Mouse (Mus musculus): ENCODE results near the gene Ppl. TPM values are rescaled to one million over a fixed set of nuclear protein-coding genes. Genes with fewer than 3 reads are reported as not detected.
A peak's percentile ranks its signal among the peaks of the same experiment; 100 is the strongest.

The Ppl gene
- 62.8 and 101 TPM in 2 replicates for polyA plus RNA-seq (2015; fragmentation: Nextera tagmentation; extraction: Ambion mirVana)

DNA sequence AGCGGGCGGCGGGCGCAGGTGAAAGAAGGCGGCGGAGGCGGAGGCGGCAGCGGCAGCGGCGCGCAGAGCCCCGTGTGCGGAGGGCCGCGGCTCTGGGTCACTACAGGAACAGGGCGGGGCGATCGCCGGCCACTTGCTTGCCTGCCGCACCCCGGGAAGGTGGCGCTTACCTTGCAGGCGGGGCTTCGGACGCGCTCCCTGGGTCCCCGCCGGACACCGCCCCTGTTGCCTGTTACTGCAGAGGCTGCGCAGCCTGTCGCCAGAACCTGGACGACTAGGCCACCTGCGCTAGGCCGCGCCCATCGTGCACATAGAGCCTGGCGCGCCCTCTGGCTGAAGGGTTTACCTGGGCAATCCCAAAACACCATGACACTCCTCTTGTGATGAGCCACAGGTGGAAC is at the start of gene Ppl:
TSS of gene Ppl (minus strand) at position 21 of the 401 bp plus-strand sequence.
- Histone ChIP-seq H3K4me1 (ENCODE audit: control insufficient read depth, insufficient read depth, low read length) (peaks cover 37% of the 10 kb centered on the region; the same call in 1 of the 2 replicates), H3K4me2 (ENCODE audit: low read depth, low read length) (peak within 1 kb of the TSS; percentile 52), H3K4me3 (replicated peaks; ENCODE audit: low read length) (peak within 1 kb of the TSS; percentile 58), H3K9me3 (replicated peaks; ENCODE audit: control insufficient read depth, low read length) (no peaks in the 10 kb centered on the region), H3K27me3 (ENCODE audit: control insufficient read depth, insufficient read depth, low read length) (peaks cover 29% of the 10 kb centered on the region), H3K36me3 (ENCODE audit: control insufficient read depth, insufficient read depth, low read length) (no peaks in the 10 kb centered on the region), H3K27ac (ENCODE audit: low read length) (peak within 1 kb of the TSS; percentile 77), H3K9ac (ENCODE audit: low read length) (peak within 1 kb of the TSS; percentile 71)
- ATAC-seq (ENCODE audit: insufficient read depth, low FRiP score) = peak; percentile 84
- 1% methylated on average over 39 of the region's 39 CpGs for WGBS

DNA sequence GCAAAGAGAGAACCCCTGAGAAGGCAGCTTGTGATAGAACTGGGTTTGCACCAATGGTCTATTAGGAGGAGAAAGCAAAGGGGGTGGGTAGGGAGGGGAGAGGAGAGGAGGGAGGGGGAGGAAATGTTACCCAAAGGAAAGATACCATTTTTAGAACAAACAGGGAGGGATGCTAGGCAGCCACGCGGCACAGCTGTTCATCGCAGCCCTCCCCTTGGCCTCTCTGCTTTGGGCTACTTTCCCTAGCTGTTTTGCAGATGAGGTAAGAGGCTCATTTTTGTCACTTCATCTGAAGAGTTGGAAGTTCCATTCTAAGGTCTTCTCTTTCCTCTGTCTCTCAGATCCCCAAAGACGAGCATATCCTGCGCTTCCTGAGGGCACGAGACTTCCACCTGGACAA is 40.4 kb upstream of the Ppl start:
- Histone ChIP-seq H3K27me3 (ENCODE audit: control insufficient read depth, insufficient read depth, low read length) (no peaks in the 10 kb centered on the region), H3K9ac (ENCODE audit: low read length) (no peak overlapping the region), H3K9me3 (replicated peaks; ENCODE audit: control insufficient read depth, low read length) (no peaks in the 10 kb centered on the region), H3K36me3 (ENCODE audit: control insufficient read depth, insufficient read depth, low read length) (no peaks in the 10 kb centered on the region), H3K27ac (ENCODE audit: low read length) (no peak overlapping the region), H3K4me2 (ENCODE audit: low read depth, low read length) (no peak overlapping the region), H3K4me3 (replicated peaks; ENCODE audit: low read length) (no peak overlapping the region), H3K4me1 (ENCODE audit: control insufficient read depth, insufficient read depth, low read length) (no peaks in the 10 kb centered on the region)
- whole genome bisulfite sequencing = 88% methylated on average over 6 of the region's 6 CpGs
- no peak for ATAC-seq (ENCODE audit: insufficient read depth, low FRiP score)

DNA sequence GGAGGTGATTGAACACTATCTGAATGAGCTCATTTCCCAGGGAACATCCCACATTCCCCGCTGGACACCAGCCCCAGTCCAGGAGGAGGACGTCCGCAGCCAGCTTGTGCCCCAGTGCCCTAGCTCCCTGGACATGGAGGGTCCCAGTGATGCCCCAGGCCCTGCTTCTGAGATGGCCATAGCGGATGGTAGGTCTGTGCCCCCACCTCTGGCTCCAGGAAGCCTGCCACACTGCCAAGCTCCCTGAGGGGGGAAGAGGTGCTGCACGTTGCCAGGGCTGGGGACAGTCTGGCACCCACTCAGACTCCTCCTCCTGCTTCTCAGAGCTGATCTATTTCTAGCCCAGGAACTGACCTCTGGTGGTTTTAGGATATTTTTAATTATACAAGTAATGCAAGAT is 36.6 kb upstream of the Ppl start:
- H3K27me3 ChIP-seq (ENCODE audit: control insufficient read depth, insufficient read depth, low read length) = no peaks in the 10 kb centered on the region
- H3K9ac ChIP-seq (ENCODE audit: low read length) = no peak overlapping the region
- H3K4me1 ChIP-seq (ENCODE audit: control insufficient read depth, insufficient read depth, low read length) = no peaks in the 10 kb centered on the region
- no peak overlapping the region for H3K4me2 ChIP-seq (ENCODE audit: low read depth, low read length)
- no peak overlapping the region for H3K4me3 ChIP-seq (replicated peaks; ENCODE audit: low read length)
- H3K27ac ChIP-seq (ENCODE audit: low read length) = no peak overlapping the region
- no peaks in the 10 kb centered on the region for H3K36me3 ChIP-seq (ENCODE audit: control insufficient read depth, insufficient read depth, low read length)
- no peak for ATAC-seq (ENCODE audit: insufficient read depth, low FRiP score)
- 77% methylated on average over 5 of the region's 5 CpGs for WGBS
- H3K9me3 ChIP-seq (replicated peaks; ENCODE audit: control insufficient read depth, low read length) = no peaks in the 10 kb centered on the region

DNA sequence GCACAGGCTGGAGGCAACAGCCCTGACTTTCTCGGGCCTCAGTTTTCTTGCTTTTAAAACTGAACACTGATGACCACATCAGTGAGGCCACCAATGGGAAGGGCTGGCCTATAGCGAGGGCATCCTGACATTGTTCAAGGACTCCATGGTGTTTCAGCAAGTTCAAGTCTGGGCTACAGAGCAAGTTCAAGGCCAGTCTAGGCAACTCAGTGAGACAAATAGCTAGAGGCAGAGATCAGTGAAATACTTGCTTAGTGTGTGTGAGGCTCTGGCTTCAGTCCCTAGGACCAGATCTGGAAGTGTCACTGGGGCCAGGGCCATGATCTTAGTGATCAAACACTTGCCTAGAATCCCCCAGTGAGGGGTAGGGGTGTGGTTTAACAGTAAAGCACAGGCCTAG is 35.8 kb upstream of the Ppl start:
- no peaks in the 10 kb centered on the region for H3K4me1 ChIP-seq (ENCODE audit: control insufficient read depth, insufficient read depth, low read length)
- H3K4me2 ChIP-seq (ENCODE audit: low read depth, low read length) = no peak overlapping the region
- WGBS = 80% methylated on average over 2 of the region's 2 CpGs
- no peak overlapping the region for H3K27ac ChIP-seq (ENCODE audit: low read length)
- H3K36me3 ChIP-seq (ENCODE audit: control insufficient read depth, insufficient read depth, low read length) = no peaks in the 10 kb centered on the region
- no peak for ATAC-seq (ENCODE audit: insufficient read depth, low FRiP score)
- H3K9me3 ChIP-seq (replicated peaks; ENCODE audit: control insufficient read depth, low read length) = no peaks in the 10 kb centered on the region
- H3K9ac ChIP-seq (ENCODE audit: low read length) = no peak overlapping the region
- no peak overlapping the region for H3K4me3 ChIP-seq (replicated peaks; ENCODE audit: low read length)
- no peaks in the 10 kb centered on the region for H3K27me3 ChIP-seq (ENCODE audit: control insufficient read depth, insufficient read depth, low read length)

DNA sequence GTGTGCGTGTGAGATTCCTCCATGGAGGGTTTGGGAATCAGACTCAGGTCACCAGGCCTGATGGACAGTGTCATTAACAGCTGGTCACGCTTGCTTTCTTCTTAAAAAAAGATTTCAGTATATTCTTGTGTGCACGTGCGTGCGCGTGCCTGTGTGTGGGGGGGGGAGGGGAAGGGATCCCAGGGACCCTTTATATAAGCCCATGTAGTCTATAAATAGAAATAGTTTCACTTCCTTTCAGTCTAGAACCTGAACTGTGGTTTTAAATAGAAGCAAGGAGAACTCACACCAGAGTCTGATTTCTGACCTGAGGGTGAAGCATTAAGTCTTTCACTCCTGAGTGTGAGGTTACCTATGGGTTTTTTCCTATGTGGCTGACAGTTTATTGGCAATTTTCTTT is 32.1 kb upstream of the Ppl start:
- no peak for ATAC-seq (ENCODE audit: insufficient read depth, low FRiP score)
- 77% methylated on average over 6 of the region's 6 CpGs for WGBS
- Histone ChIP-seq H3K4me2 (ENCODE audit: low read depth, low read length) (no peak overlapping the region), H3K4me3 (replicated peaks; ENCODE audit: low read length) (no peak overlapping the region), H3K36me3 (ENCODE audit: control insufficient read depth, insufficient read depth, low read length) (no peaks in the 10 kb centered on the region), H3K27me3 (ENCODE audit: control insufficient read depth, insufficient read depth, low read length) (no peaks in the 10 kb centered on the region), H3K9ac (ENCODE audit: low read length) (no peak overlapping the region), H3K27ac (ENCODE audit: low read length) (no peak overlapping the region), H3K4me1 (ENCODE audit: control insufficient read depth, insufficient read depth, low read length) (no peaks in the 10 kb centered on the region), H3K9me3 (replicated peaks; ENCODE audit: control insufficient read depth, low read length) (no peaks in the 10 kb centered on the region)

DNA sequence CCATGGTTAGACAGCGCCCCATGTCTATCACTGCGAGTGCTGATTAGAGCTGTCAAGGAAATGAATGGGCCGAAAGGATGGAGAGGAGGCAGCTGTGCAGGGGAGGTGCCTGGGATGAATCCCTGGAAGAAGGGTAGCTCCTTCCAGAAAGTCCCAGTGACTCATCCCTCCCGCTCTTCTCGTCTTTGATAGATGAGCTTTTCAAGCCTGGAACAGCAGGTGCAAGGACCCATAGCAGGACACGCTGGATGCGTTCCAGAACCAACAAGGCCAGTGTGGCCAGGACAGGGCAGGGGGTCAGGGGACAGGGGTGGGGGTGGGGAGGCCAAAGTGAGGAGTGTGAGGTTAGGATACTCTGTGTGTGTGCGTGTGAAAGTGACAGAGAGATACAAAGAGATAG is 27.0 kb upstream of the Ppl start:
- Histone ChIP-seq H3K4me1 (ENCODE audit: control insufficient read depth, insufficient read depth, low read length) (no peaks in the 10 kb centered on the region), H3K4me3 (replicated peaks; ENCODE audit: low read length) (no peak overlapping the region), H3K4me2 (ENCODE audit: low read depth, low read length) (no peak overlapping the region), H3K36me3 (ENCODE audit: control insufficient read depth, insufficient read depth, low read length) (no peaks in the 10 kb centered on the region), H3K9me3 (replicated peaks; ENCODE audit: control insufficient read depth, low read length) (no peaks in the 10 kb centered on the region), H3K9ac (ENCODE audit: low read length) (no peak overlapping the region), H3K27ac (ENCODE audit: low read length) (no peak overlapping the region), H3K27me3 (ENCODE audit: control insufficient read depth, insufficient read depth, low read length) (no peaks in the 10 kb centered on the region)
- WGBS = 56% methylated on average over 8 of the region's 8 CpGs
- ATAC-seq (ENCODE audit: insufficient read depth, low FRiP score) = no peak

DNA sequence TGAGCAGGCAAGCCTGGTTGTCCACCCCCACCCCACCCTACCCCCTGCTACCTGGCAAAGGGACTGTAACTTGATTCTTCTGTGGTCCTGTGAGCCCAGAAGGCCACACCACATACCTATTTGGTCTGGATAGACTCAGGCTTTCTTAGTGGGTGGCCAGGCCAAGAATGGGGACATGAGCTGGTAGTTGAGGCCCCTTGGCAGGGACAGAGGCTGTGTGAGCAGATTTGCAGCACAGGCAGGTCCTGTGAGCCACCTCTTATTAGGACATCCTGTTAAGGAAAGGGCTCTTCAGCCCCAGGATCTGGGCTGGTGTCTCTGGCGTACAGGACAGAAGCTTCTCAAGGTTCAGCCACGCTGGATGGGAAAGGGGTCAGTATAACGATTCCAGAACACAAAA is 24.9 kb upstream of the Ppl start:
- Histone ChIP-seq H3K4me1 (ENCODE audit: control insufficient read depth, insufficient read depth, low read length) (no peaks in the 10 kb centered on the region), H3K4me3 (replicated peaks; ENCODE audit: low read length) (no peak overlapping the region), H3K27me3 (ENCODE audit: control insufficient read depth, insufficient read depth, low read length) (no peaks in the 10 kb centered on the region), H3K4me2 (ENCODE audit: low read depth, low read length) (no peak overlapping the region), H3K9me3 (replicated peaks; ENCODE audit: control insufficient read depth, low read length) (no peaks in the 10 kb centered on the region), H3K36me3 (ENCODE audit: control insufficient read depth, insufficient read depth, low read length) (no peaks in the 10 kb centered on the region), H3K27ac (ENCODE audit: low read length) (no peak overlapping the region), H3K9ac (ENCODE audit: low read length) (no peak overlapping the region)
- WGBS = 70% methylated on average over 3 of the region's 3 CpGs
- ATAC-seq (ENCODE audit: insufficient read depth, low FRiP score) = no peak

DNA sequence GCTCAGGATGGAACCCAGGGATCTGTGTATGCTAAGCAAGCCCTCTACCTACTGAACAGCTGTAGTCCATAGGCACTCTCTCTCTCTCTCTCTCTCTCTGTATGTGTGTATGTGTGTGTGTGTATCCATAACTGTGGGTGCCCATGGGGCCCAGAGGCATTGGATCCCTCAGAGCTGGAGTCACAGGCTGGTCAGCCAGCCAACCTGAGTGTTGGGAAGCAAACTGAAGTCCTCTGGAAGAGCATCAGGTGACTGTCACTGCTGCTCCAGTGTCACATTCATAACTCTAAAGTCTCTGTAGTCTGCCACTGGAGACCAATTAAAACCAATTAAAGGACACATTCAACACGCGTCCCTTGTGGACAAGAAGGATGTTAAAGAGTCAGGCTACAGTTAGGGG is 24.3 kb upstream of the Ppl start:
- H3K36me3 ChIP-seq (ENCODE audit: control insufficient read depth, insufficient read depth, low read length) = no peaks in the 10 kb centered on the region
- no peak overlapping the region for H3K4me3 ChIP-seq (replicated peaks; ENCODE audit: low read length)
- 64% methylated on average over 2 of the region's 2 CpGs for WGBS
- H3K4me2 ChIP-seq (ENCODE audit: low read depth, low read length) = no peak overlapping the region
- no peaks in the 10 kb centered on the region for H3K9me3 ChIP-seq (replicated peaks; ENCODE audit: control insufficient read depth, low read length)
- H3K9ac ChIP-seq (ENCODE audit: low read length) = no peak overlapping the region
- no peak overlapping the region for H3K27ac ChIP-seq (ENCODE audit: low read length)
- no peaks in the 10 kb centered on the region for H3K4me1 ChIP-seq (ENCODE audit: control insufficient read depth, insufficient read depth, low read length)
- ATAC-seq (ENCODE audit: insufficient read depth, low FRiP score) = no peak
- no peaks in the 10 kb centered on the region for H3K27me3 ChIP-seq (ENCODE audit: control insufficient read depth, insufficient read depth, low read length)

DNA sequence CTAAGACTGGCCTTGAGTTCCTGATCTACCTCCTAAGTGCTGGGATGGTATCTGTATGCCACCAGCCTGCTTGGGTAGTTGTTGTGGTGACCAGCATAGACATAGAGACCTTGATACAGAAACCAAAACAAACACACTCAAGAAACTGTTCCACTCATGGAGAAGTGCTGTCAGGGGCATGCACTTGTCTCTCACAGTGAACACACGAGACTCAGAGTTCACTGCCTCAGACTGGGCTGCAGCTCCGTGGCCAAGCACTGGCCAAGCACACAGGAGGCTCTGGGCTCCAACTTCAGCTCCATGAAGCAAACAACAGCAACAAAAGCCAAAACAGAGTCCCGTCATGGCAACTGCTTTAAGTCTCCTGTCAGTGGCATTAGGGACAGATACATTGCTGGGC is 22.8 kb upstream of the Ppl start:
- no peak overlapping the region for H3K4me2 ChIP-seq (ENCODE audit: low read depth, low read length)
- no peak overlapping the region for H3K27ac ChIP-seq (ENCODE audit: low read length)
- H3K4me3 ChIP-seq (replicated peaks; ENCODE audit: low read length) = no peak overlapping the region
- WGBS = 64% methylated on average over 3 of the region's 3 CpGs
- no peak overlapping the region for H3K9ac ChIP-seq (ENCODE audit: low read length)
- H3K27me3 ChIP-seq (ENCODE audit: control insufficient read depth, insufficient read depth, low read length) = no peaks in the 10 kb centered on the region
- no peaks in the 10 kb centered on the region for H3K9me3 ChIP-seq (replicated peaks; ENCODE audit: control insufficient read depth, low read length)
- no peaks in the 10 kb centered on the region for H3K4me1 ChIP-seq (ENCODE audit: control insufficient read depth, insufficient read depth, low read length)
- no peak for ATAC-seq (ENCODE audit: insufficient read depth, low FRiP score)
- H3K36me3 ChIP-seq (ENCODE audit: control insufficient read depth, insufficient read depth, low read length) = no peaks in the 10 kb centered on the region
